In the genomic region with DNA sequence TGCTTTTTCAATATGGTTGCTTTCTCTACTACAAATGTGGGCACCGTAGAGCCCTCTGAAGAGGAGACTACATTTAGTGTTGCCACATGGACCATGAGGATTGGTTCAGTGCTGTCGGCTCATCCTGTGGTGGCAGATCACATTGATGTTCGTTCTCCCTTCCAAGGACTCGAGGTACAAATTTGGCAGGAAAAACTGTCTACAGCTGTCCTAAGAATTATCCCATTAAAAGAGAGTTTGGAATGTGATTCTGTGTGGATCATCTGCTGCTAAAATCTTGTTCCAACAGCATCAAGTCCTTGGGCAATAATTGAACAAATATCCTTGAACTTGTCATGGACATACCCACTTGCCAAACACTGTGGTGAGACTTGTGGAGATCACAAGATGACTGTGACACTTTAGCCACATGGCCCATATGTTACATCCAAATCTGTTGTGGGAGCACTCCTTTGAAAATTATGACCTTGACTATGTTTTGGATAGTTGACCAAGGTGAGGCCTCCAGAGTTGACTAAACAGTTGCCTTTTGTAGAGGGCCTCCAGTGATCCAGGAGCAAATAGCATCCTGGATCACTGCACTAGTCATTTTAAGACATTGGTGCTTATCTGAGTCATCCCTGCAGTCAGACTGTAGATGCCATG, we compare ENCODE assay signal across 27 mouse cellular contexts.
DNase-seq lines count a peak whose midpoint lies in the region; ATAC-seq and TF ChIP-seq lines count a peak whose summit lies in the region.
"Had no signal": no experiment of that assay in that cellular context is flagged by ENCODE, and none has a peak within 500 bp of the region (broad histone marks: within the 10 kb centered on the region; RNA-seq: fewer than 3 reads in every experiment).

No protein-coding gene starts in this region.

- no peaks in the 10 kb centered on the region for H3K36me3 ChIP-seq in midbrain, embryonic 11.5 days (ENCODE audit: control insufficient read depth, insufficient read depth, low read length)
- H3K36me3 ChIP-seq in midbrain, embryonic 13.5 days = no peaks in the 10 kb centered on the region
- H3K36me3 ChIP-seq: embryonic facial prominence, embryonic 10.5 days; embryonic facial prominence, embryonic 13.5 days; forebrain, embryonic 12.5 days; forebrain, embryonic 15.5 days; heart, embryonic 10.5 days; hindbrain, embryonic 13.5 days had no signal

- H3K27ac ChIP-seq in gastrocnemius, adult 2 months = peak overlapping the region; percentile 87
- no peak overlapping the region for H3K27ac ChIP-seq in midbrain, embryonic 11.5 days (ENCODE audit: low read depth, low read length)
- H3K27ac ChIP-seq in midbrain, embryonic 13.5 days = no peak overlapping the region
- H3K27ac ChIP-seq in brown adipose tissue, adult 24 weeks (replicated peaks; ENCODE audit: low read depth, low read length) = peak overlapping the region; percentile 23
- H3K27ac ChIP-seq: embryonic facial prominence, embryonic 10.5 days; embryonic facial prominence, embryonic 13.5 days; forebrain, embryonic 12.5 days; forebrain, embryonic 15.5 days; heart, adult 2 months; heart, embryonic 10.5 days; hindbrain, embryonic 13.5 days had no signal

- 91% methylated on average over 4 of the region's 4 CpGs for WGBS in midbrain, embryonic 11.5 days
- WGBS in midbrain, embryonic 13.5 days = 95% methylated on average over 4 of the region's 4 CpGs

- no peak overlapping the region for H3K9ac ChIP-seq in midbrain, embryonic 11.5 days (ENCODE audit: low read length)
- H3K9ac ChIP-seq in midbrain, embryonic 13.5 days (replicated peaks) = no peak overlapping the region
- H3K9ac ChIP-seq: embryonic facial prominence, embryonic 13.5 days; forebrain, embryonic 12.5 days; forebrain, embryonic 15.5 days; hindbrain, embryonic 13.5 days had no signal

- peak; percentile 24 for DNase-seq in adrenal gland, adult 2 months
- DNase-seq in adrenal gland, adult 8-10 months = no peak
- DNase-seq in gastrocnemius, adult 2 months = no peak
- no peak for DNase-seq in gastrocnemius, postnatal 10 days
- peak; percentile 75 for DNase-seq in midbrain, embryonic 11.5 days (ENCODE audit: low spot score, missing footprints)
- DNase-seq in layer of hippocampus, adult 9-10 months (ENCODE audit: low spot score) = no peak
- DNase-seq: adrenal gland, postnatal 25 days; cerebellum, adult 11 months; cerebellum, adult 8-10 months; cerebellum, postnatal 36 days; embryo, embryonic 11 days; gastrocnemius, postnatal 25 days; heart, adult 2 months; kidney, adult 18-20 months had no signal

- H3K9me3 ChIP-seq in midbrain, embryonic 11.5 days (ENCODE audit: control insufficient read depth, low read length) = no peaks in the 10 kb centered on the region
- no peaks in the 10 kb centered on the region for H3K9me3 ChIP-seq in midbrain, embryonic 13.5 days
- H3K9me3 ChIP-seq: embryonic facial prominence, embryonic 10.5 days; embryonic facial prominence, embryonic 13.5 days; forebrain, embryonic 12.5 days; forebrain, embryonic 15.5 days; heart, embryonic 10.5 days; hindbrain, embryonic 13.5 days had no signal

- intact Hi-C loops in gastrocnemius, adult 2 months (cut with DNase I) = no loop called here

- no peaks in the 10 kb centered on the region; the same call in 1 of the 2 replicates for H3K4me1 ChIP-seq in midbrain, embryonic 11.5 days (ENCODE audit: control insufficient read depth, insufficient read depth, low read length)
- H3K4me1 ChIP-seq in midbrain, embryonic 13.5 days (replicated peaks) = peaks cover 7% of the 10 kb centered on the region
- H3K4me1 ChIP-seq in brown adipose tissue, adult 24 weeks (ENCODE audit: control insufficient read depth, insufficient read depth, insufficient read length, low read length) = peaks cover 22% of the 10 kb centered on the region
- H3K4me1 ChIP-seq: embryonic facial prominence, embryonic 13.5 days; forebrain, embryonic 15.5 days had no signal

- no peak overlapping the region for H3K4me2 ChIP-seq in midbrain, embryonic 11.5 days
- no peak overlapping the region for H3K4me2 ChIP-seq in midbrain, embryonic 13.5 days (replicated peaks)
- H3K4me2 ChIP-seq: embryonic facial prominence, embryonic 13.5 days; forebrain, embryonic 12.5 days; forebrain, embryonic 15.5 days; hindbrain, embryonic 13.5 days had no signal

- H3K27me3 ChIP-seq in midbrain, embryonic 11.5 days (ENCODE audit: control insufficient read depth, insufficient read depth, low read length) = no peaks in the 10 kb centered on the region
- H3K27me3 ChIP-seq in midbrain, embryonic 13.5 days = no peaks in the 10 kb centered on the region
- H3K27me3 ChIP-seq: embryonic facial prominence, embryonic 13.5 days; forebrain, embryonic 12.5 days; forebrain, embryonic 15.5 days; hindbrain, embryonic 13.5 days; Patski had no signal

- no peak for TF ChIP-seq CTCF in gastrocnemius, adult 2 months (IDR thresholded peaks at IDR 0.05)

- no peak for ATAC-seq in midbrain, embryonic 11.5 days (ENCODE audit: low FRiP score)
- ATAC-seq in midbrain, embryonic 13.5 days = no peak
- ATAC-seq: forebrain, embryonic 15.5 days; hindbrain, embryonic 16.5 days; inflammation-experienced regulatory T-cells, adult 6 months; intestine, embryonic 16.5 days; Patski had no signal

- H3K4me3 ChIP-seq in gastrocnemius, adult 2 months = no peak overlapping the region
- no peak overlapping the region for H3K4me3 ChIP-seq in midbrain, embryonic 11.5 days (ENCODE audit: low read depth, low read length)
- no peak overlapping the region for H3K4me3 ChIP-seq in midbrain, embryonic 13.5 days (replicated peaks)
- no peak overlapping the region for H3K4me3 ChIP-seq in brown adipose tissue, adult 24 weeks (ENCODE audit: insufficient read depth, low read depth, low read length)
- H3K4me3 ChIP-seq: embryonic facial prominence, embryonic 10.5 days; embryonic facial prominence, embryonic 13.5 days; erythroblast, embryonic 14.5 days; forebrain, embryonic 12.5 days; forebrain, embryonic 15.5 days; heart, adult 2 months; heart, embryonic 10.5 days; hindbrain, embryonic 13.5 days had no signal

Comparison
In these comparisons a context has a peak if more than half of its experiments do, and no peak if none do; other contexts are left out.
1. DNase-seq: peak in adrenal gland, adult 2 months (single experiment) and midbrain, embryonic 11.5 days (single experiment); none in adrenal gland, adult 8-10 months (single experiment), gastrocnemius, adult 2 months (single experiment), gastrocnemius, postnatal 10 days (single experiment) and layer of hippocampus, adult 9-10 months (single experiment).
2. H3K27ac ChIP-seq: peak in gastrocnemius, adult 2 months (single experiment) and brown adipose tissue, adult 24 weeks (single experiment); none in midbrain, embryonic 11.5 days (single experiment) and midbrain, embryonic 13.5 days (single experiment).